In genomic region chr6:70831179-70831839, GRCm38 (mm10) we compare ENCODE assay signal across 24 mouse cellular contexts. TPM values are rescaled to one million over a fixed set of nuclear protein-coding genes. Genes with fewer than 3 reads are reported as not detected.
DNase-seq lines count a peak whose midpoint lies in the region; ATAC-seq and TF ChIP-seq lines count a peak whose summit lies in the region.
"Had no signal": no experiment of that assay in that cellular context is flagged by ENCODE, and none has a peak within 500 bp of the region (broad histone marks: within the 10 kb centered on the region; RNA-seq: fewer than 3 reads in every experiment).

No protein-coding gene starts in this region.

- dilution Hi-C loops in CH12.LX (cut with MboI; ENCODE audit: extremely low pct_ligation_motif_present, extremely low pct_unique_long_range_greater_than_20kb, low sequenced_read_pairs): no loop called here

- no peaks in the 10 kb centered on the region for H3K36me3 ChIP-seq in CH12.LX (replicated peaks in 1 of 2; ENCODE audit: control insufficient read depth in 1 of 2, insufficient read depth in 1 of 2, low read length in 1 of 2)
- H3K36me3 ChIP-seq in intestine, embryonic 15.5 days: no peaks in the 10 kb centered on the region
- no peaks in the 10 kb centered on the region for H3K36me3 ChIP-seq in forebrain, embryonic 12.5 days (replicated peaks)
- H3K36me3 ChIP-seq: embryonic facial prominence, embryonic 15.5 days; forebrain, embryonic 10.5 days; forebrain, embryonic 15.5 days; heart, embryonic 15.5 days; hindbrain, embryonic 15.5 days had no signal

- peaks cover 14 to 33% of the 10 kb centered on the region in 2 experiments for H3K4me1 ChIP-seq in CH12.LX (ENCODE audit: control insufficient read depth in 1 of 2, insufficient read depth in 2 of 2)
- no peaks in the 10 kb centered on the region for H3K4me1 ChIP-seq in intestine, embryonic 15.5 days (replicated peaks)
- no peaks in the 10 kb centered on the region for H3K4me1 ChIP-seq in forebrain, embryonic 12.5 days
- H3K4me1 ChIP-seq: embryonic facial prominence, embryonic 15.5 days; forebrain, embryonic 10.5 days; forebrain, embryonic 15.5 days; hindbrain, embryonic 15.5 days had no signal

- H3K9ac ChIP-seq in CH12.LX (ENCODE audit: insufficient read depth, low read depth): peak overlapping the region; percentile 62
- no peak overlapping the region for H3K9ac ChIP-seq in intestine, embryonic 15.5 days
- H3K9ac ChIP-seq in forebrain, embryonic 12.5 days: no peak overlapping the region
- H3K9ac ChIP-seq: embryonic facial prominence, embryonic 15.5 days; forebrain, embryonic 15.5 days; heart, embryonic 15.5 days; hindbrain, embryonic 15.5 days had no signal

- no peak for TF ChIP-seq POLR2A in CH12.LX (IDR thresholded peaks at IDR 0.05; ENCODE audit: low read depth, low read length)

- H3K9me3 ChIP-seq in CH12.LX (replicated peaks; ENCODE audit: low read length): peaks cover 10% of the 10 kb centered on the region
- no peaks in the 10 kb centered on the region for H3K9me3 ChIP-seq in intestine, embryonic 15.5 days
- H3K9me3 ChIP-seq in forebrain, embryonic 12.5 days: no peaks in the 10 kb centered on the region
- H3K9me3 ChIP-seq: embryonic facial prominence, embryonic 15.5 days; forebrain, embryonic 10.5 days; forebrain, embryonic 15.5 days; heart, embryonic 15.5 days; hindbrain, embryonic 15.5 days had no signal

- no peak for TF ChIP-seq CTCF in CH12.LX (conservative IDR thresholded peaks at IDR 0.05 in 1 of 2, IDR thresholded peaks at IDR 0.05 in 1 of 2; ENCODE audit: low read depth in 2 of 2, low read length in 2 of 2)

- peak; percentile 90 for TF ChIP-seq EP300 in CH12.LX (IDR thresholded peaks at IDR 0.05; ENCODE audit: low read length)

- TF ChIP-seq RAD21 in CH12.LX (IDR thresholded peaks at IDR 0.05; ENCODE audit: low read depth, low read length): no peak

- in situ Hi-C loops in CH12.LX (cut with MboI; ENCODE audit: low pct_ligation_motif_present, low pct_unique_long_range_greater_than_20kb, low sequenced_read_pairs): no loop called here

- H3K27me3 ChIP-seq in CH12.LX (replicated peaks): no peaks in the 10 kb centered on the region
- H3K27me3 ChIP-seq in intestine, embryonic 15.5 days (replicated peaks): no peaks in the 10 kb centered on the region
- no peaks in the 10 kb centered on the region for H3K27me3 ChIP-seq in forebrain, embryonic 12.5 days
- H3K27me3 ChIP-seq: embryonic facial prominence, embryonic 15.5 days; forebrain, embryonic 15.5 days; heart, embryonic 15.5 days; hindbrain, embryonic 15.5 days; Patski had no signal

- DNase-seq in CH12.LX (ENCODE audit: extremely low read depth): peak; percentile 54
- no peak for DNase-seq in heart, postnatal 36 days
- DNase-seq in T-cell, adult 2 months (ENCODE audit: low spot score): no peak
- DNase-seq: adrenal gland, adult 2 months; adrenal gland, postnatal 25 days; B cell, adult 2 months; cerebellum, adult 18-20 months; cerebellum, postnatal 10 days; embryo, embryonic 11 days; gastrocnemius, postnatal 36 days; heart, adult 18-20 months; heart, postnatal 14 days had no signal

- WGBS in intestine, embryonic 15.5 days: 53% methylated on average over 10 of the region's 10 CpGs
- WGBS in forebrain, embryonic 12.5 days: 84% methylated on average over 10 of the region's 10 CpGs

- intact Hi-C loops in heart, postnatal 36 days (cut with DNase I): no loop called here

- H3K4me3 ChIP-seq in CH12.LX (replicated peaks in 1 of 3; ENCODE audit: low read depth in 2 of 3, low read length in 2 of 3, poor library complexity in 1 of 3): peak overlapping the region; percentile 16 to 47 (median 29)
- H3K4me3 ChIP-seq in intestine, embryonic 15.5 days (replicated peaks): no peak overlapping the region
- no peak overlapping the region for H3K4me3 ChIP-seq in forebrain, embryonic 12.5 days (replicated peaks)
- H3K4me3 ChIP-seq: embryonic facial prominence, embryonic 15.5 days; erythroblast, embryonic 14.5 days; forebrain, embryonic 10.5 days; forebrain, embryonic 15.5 days; heart, embryonic 15.5 days; hindbrain, embryonic 15.5 days had no signal

- peak overlapping the region; percentile 99 for H3K27ac ChIP-seq in CH12.LX (ENCODE audit: insufficient read depth, low read depth)
- no peak overlapping the region for H3K27ac ChIP-seq in intestine, embryonic 15.5 days
- no peak overlapping the region for H3K27ac ChIP-seq in forebrain, embryonic 12.5 days
- H3K27ac ChIP-seq: embryonic facial prominence, embryonic 15.5 days; forebrain, embryonic 10.5 days; forebrain, embryonic 15.5 days; heart, embryonic 15.5 days; hindbrain, embryonic 15.5 days had no signal

- no peaks in the 10 kb centered on the region for H3K79me2 ChIP-seq in CH12.LX (replicated peaks; ENCODE audit: control insufficient read depth, extremely low read depth, insufficient read depth, poor library complexity, severe bottlenecking)

- peak; percentile 59 to 62 for ATAC-seq in hematopoietic stem cell, adult 5-6 weeks (replicated peaks in 1 of 2; ENCODE audit: insufficient read depth in 1 of 2, low FRiP score in 2 of 2, low TSS enrichment in 1 of 2, low read depth in 1 of 2, poor library complexity in 2 of 2, severe bottlenecking in 2 of 2)
- ATAC-seq in megakaryocyte progenitor cell, adult 5-6 weeks (replicated peaks; ENCODE audit: poor library complexity): peak; percentile 49
- no peak for ATAC-seq in intestine, embryonic 15.5 days
- ATAC-seq in forebrain, embryonic 12.5 days (ENCODE audit: low FRiP score): no peak
- ATAC-seq: forebrain, embryonic 15.5 days; Patski had no signal

- peak overlapping the region; percentile 85 for H3K4me2 ChIP-seq in CH12.LX (ENCODE audit: insufficient read depth, low read depth, poor library complexity, severe bottlenecking)
- no peak overlapping the region for H3K4me2 ChIP-seq in intestine, embryonic 15.5 days (replicated peaks)
- H3K4me2 ChIP-seq in forebrain, embryonic 12.5 days: no peak overlapping the region
- H3K4me2 ChIP-seq: embryonic facial prominence, embryonic 15.5 days; forebrain, embryonic 15.5 days; heart, embryonic 11.5 days; heart, embryonic 15.5 days; hindbrain, embryonic 15.5 days had no signal

TF ChIP-seq in CH12.LX, 34 proteins besides CTCF, POLR2A, EP300 and RAD21 (continues in another document):
- peak; percentile 28 for TF ChIP-seq BHLHE40 (IDR thresholded peaks at IDR 0.05; ENCODE audit: low read depth, low read length)
- peak; percentile 49; the same call in 1 of the 2 replicates for TF ChIP-seq CHD2 (IDR thresholded peaks at IDR 0.05; ENCODE audit: low read length)
- TF ChIP-seq CHD1 (IDR thresholded peaks at IDR 0.05; ENCODE audit: low read depth, low read length): no peak; the same call in 1 of the 2 replicates
- peak; percentile 65; the same call in 1 of the 2 replicates for TF ChIP-seq JUND (conservative IDR thresholded peaks at IDR 0.05; ENCODE audit: low read depth, low read length)
- no peak for TF ChIP-seq RCOR1 (conservative IDR thresholded peaks at IDR 0.05; ENCODE audit: low read depth, low read length)
- TF ChIP-seq POLR2AphosphoS2 (IDR thresholded peaks at IDR 0.05; ENCODE audit: low read depth, low read length): no peak
- 0 out of 2 replicates have a peak, but pooled peaks have one; percentile 5 for TF ChIP-seq ETS1 (conservative IDR thresholded peaks at IDR 0.05; ENCODE audit: low read depth, low read length)
- TF ChIP-seq MYC (IDR thresholded peaks at IDR 0.05; ENCODE audit: low read depth, low read length): no peak
- TF ChIP-seq MAFK (IDR thresholded peaks at IDR 0.05; ENCODE audit: insufficient replicate concordance, low read length): no peak
- no peak; the same call in 1 of the 2 replicates for TF ChIP-seq TBP (conservative IDR thresholded peaks at IDR 0.05; ENCODE audit: low read depth, low read length)
- TF ChIP-seq ZKSCAN1 (IDR thresholded peaks at IDR 0.05; ENCODE audit: borderline replicate concordance, low read depth, low read length): no peak
- peak; percentile 23; the same call in 1 of the 2 replicates for TF ChIP-seq MEF2A (IDR thresholded peaks at IDR 0.05; ENCODE audit: borderline replicate concordance, low read depth, low read length)
- peak; percentile 57 for TF ChIP-seq ZNF384 (IDR thresholded peaks at IDR 0.05; ENCODE audit: low read depth, low read length)
- no peak for TF ChIP-seq PAX5 (IDR thresholded peaks at IDR 0.05; ENCODE audit: low read length)
- no peak for TF ChIP-seq NELFE (IDR thresholded peaks at IDR 0.05; ENCODE audit: low read depth, low read length)
- TF ChIP-seq MAZ (IDR thresholded peaks at IDR 0.05; ENCODE audit: low read depth, low read length): no peak
- TF ChIP-seq ZC3H11A (IDR thresholded peaks at IDR 0.05; ENCODE audit: low read depth, low read length): no peak
- no peak for TF ChIP-seq ZMIZ1 (IDR thresholded peaks at IDR 0.05; ENCODE audit: low read depth, low read length)
- TF ChIP-seq JUN (IDR thresholded peaks at IDR 0.05; ENCODE audit: insufficient read depth, low read depth, low read length): peak; percentile 11; the same call in 1 of the 2 replicates
- no peak for TF ChIP-seq KAT2A (IDR thresholded peaks at IDR 0.05; ENCODE audit: insufficient replicate concordance, low read length)
- TF ChIP-seq MAX (IDR thresholded peaks at IDR 0.05; ENCODE audit: low read length): no peak
- no peak; the same call in 1 of the 2 replicates for TF ChIP-seq MXI1 (IDR thresholded peaks at IDR 0.05; ENCODE audit: low read depth, low read length)

RNA-seq across cellular contexts. Expression of gene Eif2ak3, which starts 13.0 kb away (rescaled TPM):
- 38.9 and 39.5 TPM in 2 replicates for total RNA-seq in CH12.LX (2012; rRNA removed)
- 23.1 and 24.9 TPM in 2 replicates for total RNA-seq in CH12.LX (2014; rRNA removed)
- polyA plus RNA-seq in CH12.LX (2012; ENCODE audit: insufficient read length, low read depth): 21.2 and 26.2 TPM in 2 replicates
- 16.6 and 17.0 TPM in 2 replicates for total RNA-seq in hematopoietic stem cell, adult 5-6 weeks (2017)
- 13.2 and 16.9 TPM in 2 replicates for total RNA-seq in megakaryocyte progenitor cell, adult 5-6 weeks (2015)
- 19.8 and 22.8 TPM in 2 replicates for total RNA-seq in megakaryocyte progenitor cell, adult 5-6 weeks (2017)
- polyA plus RNA-seq in intestine, embryonic 15.5 days (2015; fragmentation: Nextera tagmentation; extraction: Ambion mirVana): 9.7 and 9.9 TPM in 2 replicates
- total RNA-seq in heart, postnatal 36 days (2021): 1 to 10 TPM; 9.2 to 9.6 TPM
- 14.8 and 15.9 TPM in 2 replicates for polyA plus RNA-seq in forebrain, embryonic 12.5 days (2016; fragmentation: Nextera tagmentation; extraction: Ambion mirVana)

RNA-seq across cellular contexts. Expression of gene Rpia, which starts 39.3 kb away (rescaled TPM):
- total RNA-seq in CH12.LX (2012; rRNA removed) (55.7 and 76.1 TPM in 2 replicates), CH12.LX (2014; rRNA removed) (61.8 and 65.1 TPM in 2 replicates)
- polyA plus RNA-seq in CH12.LX (2012; ENCODE audit: insufficient read length, low read depth): 57.8 and 68.9 TPM in 2 replicates
- total RNA-seq in hematopoietic stem cell, adult 5-6 weeks (2017): 95.5 and 161 TPM in 2 replicates
- 105 and 110 TPM in 2 replicates for total RNA-seq in megakaryocyte progenitor cell, adult 5-6 weeks (2015)
- total RNA-seq in megakaryocyte progenitor cell, adult 5-6 weeks (2017): 209 and 250 TPM in 2 replicates
- 4.9 and 5.0 TPM in 2 replicates for polyA plus RNA-seq in intestine, embryonic 15.5 days (2015; fragmentation: Nextera tagmentation; extraction: Ambion mirVana)
- total RNA-seq in heart, postnatal 36 days (2021): 10 to 100 TPM; 11.3 to 13.3 TPM
- polyA plus RNA-seq in forebrain, embryonic 12.5 days (2016; fragmentation: Nextera tagmentation; extraction: Ambion mirVana): 2.8 and 5.1 TPM in 2 replicates

Comparison
In these comparisons a context has a peak if more than half of its experiments do, and no peak if none do; other contexts are left out.
1. H3K4me3 ChIP-seq: peak in CH12.LX (3 of 3); none in intestine, embryonic 15.5 days (single experiment) and forebrain, embryonic 12.5 days (single experiment).
2. ATAC-seq: peak in hematopoietic stem cell, adult 5-6 weeks (2 of 2) and megakaryocyte progenitor cell, adult 5-6 weeks (single experiment); none in intestine, embryonic 15.5 days (single experiment) and forebrain, embryonic 12.5 days (single experiment).